Mouse (Mus musculus): Measurements from ENCODE around the gene Zbtb6. TPM values are rescaled to one million over a fixed set of nuclear protein-coding genes. Genes with fewer than 3 reads are reported as not detected.
A peak's percentile ranks its signal among the peaks of the same experiment; 100 is the strongest.

Gene Zbtb6
- polyA plus RNA-seq, 2 experiments: 1.3 to 3.6 TPM

GRCm38 (mm10) chr2:37380189-37380588 is 62.8 kb downstream of the Zbtb6 start:
- Histone ChIP-seq H3K27ac (no peak overlapping the region), H3K9ac (replicated peaks) (no peak overlapping the region), H3K4me3 (ENCODE audit: insufficient read depth in 1 of 2, low read depth in 2 of 2, low read length in 2 of 2) (no peak overlapping the region), H3K4me1 (replicated peaks; ENCODE audit: control insufficient read depth in 2 of 2, insufficient read depth in 2 of 2, low read length in 1 of 2) (peaks cover 0 to 4% of the 10 kb centered on the region in 2 experiments; a peak in 1 of 4 replicates), H3K27me3 (ENCODE audit: control insufficient read depth, insufficient read depth, low read length) (no peaks in the 10 kb centered on the region), H3K36me3 (replicated peaks; ENCODE audit: control insufficient read depth, insufficient read depth, low read depth) (peaks cover 35% of the 10 kb centered on the region), H3K9me3 (ENCODE audit: control insufficient read depth, low read length) (no peaks in the 10 kb centered on the region), H3K4me2 (ENCODE audit: low read depth) (no peak overlapping the region)
- ATAC-seq (ENCODE audit: insufficient read depth) (peak; percentile 45; the same call in 1 of the 2 replicates), DNase-seq (ENCODE audit: low read depth in 3 of 3, low spot score in 3 of 3) (peak; percentile 31 to 50 (median 36))
- TF ChIP-seq CTCF (IDR thresholded peaks at IDR 0.05; ENCODE audit: low read depth): peak; percentile 83
- TF ChIP-seq EP300 (IDR thresholded peaks at IDR 0.05; ENCODE audit: low read depth): no peak
- 44% methylated on average over 2 of the region's 2 CpGs for whole genome bisulfite sequencing (ENCODE audit: insufficient replicate concordance)

GRCm38 (mm10) chr2:37376018-37376417 is 67.0 kb downstream of the Zbtb6 start:
- TF ChIP-seq EP300 (IDR thresholded peaks at IDR 0.05; ENCODE audit: low read depth) (no peak), CTCF (IDR thresholded peaks at IDR 0.05; ENCODE audit: low read depth) (no peak)
- peak in 2 of 3 experiments; percentile 14 to 37 for DNase-seq (ENCODE audit: low read depth in 3 of 3, low spot score in 3 of 3)
- WGBS (ENCODE audit: insufficient replicate concordance): 23% methylated on average over 1 of the region's 1 CpGs
- Histone ChIP-seq H3K9ac (replicated peaks) (no peak overlapping the region), H3K9me3 (ENCODE audit: control insufficient read depth, low read length) (no peaks in the 10 kb centered on the region), H3K36me3 (replicated peaks; ENCODE audit: control insufficient read depth, insufficient read depth, low read depth) (peaks cover 17% of the 10 kb centered on the region), H3K4me2 (ENCODE audit: low read depth) (no peak overlapping the region), H3K27me3 (ENCODE audit: control insufficient read depth, insufficient read depth, low read length) (no peaks in the 10 kb centered on the region), H3K27ac (no peak overlapping the region), H3K4me1 (replicated peaks; ENCODE audit: control insufficient read depth in 2 of 2, insufficient read depth in 2 of 2, low read length in 1 of 2) (peaks cover 0 to 4% of the 10 kb centered on the region in 2 experiments; a peak in 1 of 4 replicates), H3K4me3 (ENCODE audit: insufficient read depth in 1 of 2, low read depth in 2 of 2, low read length in 2 of 2) (no peak overlapping the region)
- ATAC-seq (ENCODE audit: insufficient read depth): peak; percentile 26; the same call in 1 of the 2 replicates

Other genes starting within 250 kb of the Zbtb6 start
- not detected in 2 replicates for gene Olfr366, start 231.6 kb downstream of the Zbtb6 start, polyA plus RNA-seq (2012; rRNA removed)
- gene Olfr366, start 231.6 kb downstream of the Zbtb6 start, polyA plus RNA-seq (2014; fragmentation: Nextera tagmentation; extraction: Ambion mirVana): not detected in 2 replicates
- not detected in 2 replicates for gene Olfr368, start 116.7 kb downstream of the Zbtb6 start, polyA plus RNA-seq (2012; rRNA removed)
- gene Olfr368, start 116.7 kb downstream of the Zbtb6 start, polyA plus RNA-seq (2014; fragmentation: Nextera tagmentation; extraction: Ambion mirVana): not detected in 2 replicates
- gene Pdcl, start 83.8 kb downstream of the Zbtb6 start, polyA plus RNA-seq (2012; rRNA removed): 4.2 and 5.8 TPM in 2 replicates
- gene Pdcl, start 83.8 kb downstream of the Zbtb6 start, polyA plus RNA-seq (2014; fragmentation: Nextera tagmentation; extraction: Ambion mirVana): 10.2 and 11.3 TPM in 2 replicates
- 2.9 and 3.7 TPM in 2 replicates for gene Rc3h2, start 20.3 kb downstream of the Zbtb6 start, polyA plus RNA-seq (2012; rRNA removed)
- 3.0 and 3.2 TPM in 2 replicates for gene Rc3h2, start 20.3 kb downstream of the Zbtb6 start, polyA plus RNA-seq (2014; fragmentation: Nextera tagmentation; extraction: Ambion mirVana)
- 1.5 and 1.9 TPM in 2 replicates for gene Zbtb26, start within 50 bp of the Zbtb6 start, polyA plus RNA-seq (2012; rRNA removed)
- 1.3 TPM in 2 replicates for gene Zbtb26, start within 50 bp of the Zbtb6 start, polyA plus RNA-seq (2014; fragmentation: Nextera tagmentation; extraction: Ambion mirVana)
- 3.5 and 5.0 TPM in 2 replicates for gene Rabgap1, start 108 bp upstream of the Zbtb6 start, polyA plus RNA-seq (2012; rRNA removed)
- 6.8 and 7.6 TPM in 2 replicates for gene Rabgap1, start 108 bp upstream of the Zbtb6 start, polyA plus RNA-seq (2014; fragmentation: Nextera tagmentation; extraction: Ambion mirVana)
- gene Gpr21, start 73.2 kb upstream of the Zbtb6 start, polyA plus RNA-seq (2012; rRNA removed): 0.04 and 0.06 TPM in 2 replicates
- not detected in 2 replicates for gene Gpr21, start 73.2 kb upstream of the Zbtb6 start, polyA plus RNA-seq (2014; fragmentation: Nextera tagmentation; extraction: Ambion mirVana)

All from liver, embryonic 14.5 days (tissue).